Mouse (Mus musculus) stomach, embryonic 14.5 days (tissue): ENCODE data around the gene Gm11238. TPM values are rescaled to one million over a fixed set of nuclear protein-coding genes. Genes with fewer than 3 reads are reported as not detected.

Experiments used
- polyA plus RNA-seq: library from polyadenylated mRNA; unstranded; fragments of >200 nt; fragmentation: Nextera tagmentation; extraction: Ambion mirVana; gene quantifications from 2 replicates; pipeline ENCODE4 v1.2.1, GENCODE M21; 2014

The Gm11238 gene
- polyA plus RNA-seq, 1 experiment from 2014 or later, result not detected

Other genes starting within 250 kb of the Gm11238 start
- not detected in 2 replicates for gene Gm11487, start 202.8 kb upstream of the Gm11238 start, polyA plus RNA-seq
- not detected in 2 replicates for gene Gm11237, start 15.1 kb downstream of the Gm11238 start, polyA plus RNA-seq
- gene Gm11236, start 30.2 kb downstream of the Gm11238 start, polyA plus RNA-seq, result not detected in 2 replicates
- not detected in 2 replicates for gene Gm11239, start 60.5 kb downstream of the Gm11238 start, polyA plus RNA-seq
- not detected in 2 replicates for gene Gm428, start 75.6 kb downstream of the Gm11238 start, polyA plus RNA-seq
- 11.3 and 11.8 TPM in 2 replicates for gene Rasef, start 183.1 kb downstream of the Gm11238 start, polyA plus RNA-seq